Mouse (Mus musculus): ENCODE results near the gene Gtdc1.
A peak's percentile ranks its signal among the peaks of the same experiment; 100 is the strongest.

Gtdc1 gene

DNA sequence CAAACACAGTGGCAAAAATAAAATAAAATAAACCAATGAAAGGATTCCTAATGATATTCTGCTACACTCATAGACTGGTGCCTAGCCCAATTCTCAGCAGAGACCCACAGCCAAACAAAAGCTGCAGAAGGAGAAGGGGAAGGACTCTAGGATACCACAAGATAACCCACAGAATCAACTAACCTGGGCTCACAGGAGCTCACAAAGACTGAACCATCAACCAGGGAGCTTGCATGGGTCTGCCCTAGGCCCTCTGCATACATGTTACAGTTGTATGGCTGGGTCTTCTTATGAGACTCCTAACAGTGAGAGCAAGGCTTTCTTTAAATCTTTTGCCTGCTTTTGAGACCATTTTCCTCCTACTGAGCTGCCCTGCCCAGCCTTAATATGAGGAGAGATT lies 2.8 kb downstream of the Gtdc1 start:
- DNase-seq (ENCODE audit: low spot score): no peak

DNA sequence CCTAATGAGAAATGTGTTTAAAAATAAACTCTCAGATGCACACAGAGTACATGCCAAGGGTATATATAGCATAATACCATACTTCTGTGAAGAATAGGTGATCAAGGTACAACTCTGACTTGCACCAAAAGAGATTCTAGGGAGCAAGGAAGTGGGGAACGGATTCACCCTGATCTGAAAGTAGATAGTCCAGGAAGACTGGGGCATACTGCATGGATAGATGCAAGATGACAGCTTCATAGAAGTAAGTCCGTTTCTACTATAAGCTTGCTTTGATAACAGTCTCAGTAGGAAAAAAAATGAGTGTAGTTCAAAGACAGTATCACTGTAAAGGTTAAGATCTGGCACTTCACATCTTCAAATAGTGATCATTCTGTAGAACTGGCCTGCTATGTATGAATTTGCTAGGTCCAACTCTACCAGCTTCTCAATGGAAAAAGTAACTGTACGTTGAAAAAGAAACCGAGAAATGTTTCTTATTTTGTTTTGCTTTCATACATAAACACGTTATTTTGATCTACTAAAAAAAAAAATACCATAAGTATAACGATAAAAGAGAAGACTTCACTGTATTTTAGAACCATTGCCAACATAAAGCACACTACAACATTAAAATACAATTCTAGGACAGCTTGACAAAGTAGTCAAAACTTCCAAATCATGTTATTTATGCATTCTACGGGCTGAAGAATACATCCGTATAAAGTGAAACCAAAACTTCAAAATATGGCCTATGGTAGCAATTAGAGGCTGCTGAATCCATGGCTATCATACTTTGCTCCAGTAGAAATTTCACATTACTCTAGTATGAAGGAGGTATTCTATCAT lies 4.2 kb downstream of the Gtdc1 start:
- DNase-seq (ENCODE audit: low spot score): no peak

DNA sequence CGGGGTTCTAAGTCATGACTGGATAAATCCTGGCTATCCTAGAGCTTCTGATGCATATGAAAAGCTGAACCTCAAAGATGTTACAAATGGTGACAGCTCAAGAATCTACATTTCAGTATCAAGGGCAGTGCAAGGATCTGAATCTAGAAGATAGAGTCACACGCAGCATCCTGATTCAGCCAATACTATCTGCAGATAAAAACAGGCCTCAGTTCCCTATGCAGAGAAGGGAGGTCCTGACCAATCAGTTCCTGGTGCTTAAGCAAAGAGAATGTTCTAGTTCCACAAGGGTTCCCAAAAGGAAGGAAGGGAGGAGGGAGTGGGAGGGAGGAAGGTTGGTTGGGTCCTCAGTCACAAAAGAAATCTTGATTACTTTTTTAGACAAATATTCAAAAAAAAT lies 5.0 kb downstream of the Gtdc1 start:
- DNase-seq (ENCODE audit: low spot score): no peak

DNA sequence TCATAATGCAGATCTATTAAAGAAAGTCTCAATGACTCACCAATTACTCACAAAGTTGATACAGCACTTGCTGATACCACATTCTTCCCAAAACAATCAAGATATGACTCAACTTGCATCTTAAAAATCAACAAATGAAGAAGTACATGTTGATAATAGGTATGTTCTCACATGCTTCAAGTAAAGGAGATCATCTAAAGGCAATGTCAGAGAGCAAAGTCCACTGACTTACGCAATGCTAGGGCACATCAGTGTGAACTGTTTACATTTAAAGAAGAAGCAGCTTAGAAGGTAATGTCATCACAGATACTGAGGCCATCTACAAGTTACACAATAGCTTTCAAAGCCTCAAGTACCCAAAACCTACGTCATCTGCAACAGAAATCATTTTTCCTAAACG lies 7.0 kb downstream of the Gtdc1 start:
- peak; percentile 14 for DNase-seq (ENCODE audit: low spot score)

DNA sequence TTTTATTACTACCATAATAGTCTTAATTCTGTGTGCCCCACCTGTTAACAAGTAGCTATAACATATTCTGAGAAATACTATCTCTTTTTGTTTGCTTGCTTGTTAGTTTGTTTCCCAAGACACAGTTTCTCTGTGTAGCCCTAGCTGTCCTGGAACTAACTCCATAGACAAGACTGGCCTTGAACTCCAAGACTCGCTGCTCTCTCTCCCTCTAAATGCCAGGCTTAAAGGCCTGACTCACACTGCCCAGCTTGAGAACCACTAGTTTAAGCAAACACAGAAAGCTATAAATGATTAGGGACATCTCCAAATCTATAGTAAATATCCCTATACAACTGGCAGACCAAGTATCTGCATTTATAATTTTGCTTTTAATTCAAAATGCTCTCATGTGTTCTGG lies 8.1 kb downstream of the Gtdc1 start:
- no peak for DNase-seq (ENCODE audit: low spot score)

DNA sequence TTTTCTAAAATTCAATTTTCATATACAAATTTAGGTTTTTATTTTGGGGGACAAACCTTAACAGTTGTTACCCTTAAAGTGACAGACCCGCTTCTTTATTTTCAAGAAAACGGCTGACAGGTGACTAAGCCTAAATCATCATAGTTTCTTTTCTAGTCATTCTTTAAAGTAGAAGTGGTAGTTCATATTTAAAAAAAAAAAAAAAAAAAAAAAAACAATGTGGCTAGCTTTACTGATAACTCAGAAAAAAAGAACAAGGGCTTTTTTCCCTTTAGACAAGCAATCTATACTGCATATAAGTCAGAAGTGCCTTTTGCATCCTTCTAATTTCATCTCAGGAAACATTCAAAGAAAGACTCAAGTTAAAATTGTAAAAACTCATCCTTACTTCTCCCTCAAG lies 8.7 kb downstream of the Gtdc1 start:
- DNase-seq (ENCODE audit: low spot score): no peak

DNA sequence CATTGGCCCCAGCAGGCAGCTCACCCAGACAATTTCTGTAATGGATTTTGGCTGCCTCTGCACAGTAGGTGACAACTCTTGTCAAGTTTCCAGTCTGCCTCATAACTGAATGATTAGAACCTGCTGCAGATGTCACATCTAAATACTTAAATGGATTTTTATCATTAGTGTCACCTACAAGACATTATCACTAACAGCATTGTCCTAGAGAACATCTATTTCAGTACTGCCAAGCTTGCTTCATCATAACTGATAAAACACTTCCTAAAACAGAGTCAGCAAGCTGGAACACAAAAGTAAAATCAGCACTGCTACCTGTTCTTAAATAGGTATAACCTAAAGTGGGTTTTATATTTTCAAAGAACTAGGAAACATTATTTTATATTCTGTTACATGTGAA lies 11.2 kb downstream of the Gtdc1 start:
- DNase-seq (ENCODE audit: low spot score): no peak

DNA sequence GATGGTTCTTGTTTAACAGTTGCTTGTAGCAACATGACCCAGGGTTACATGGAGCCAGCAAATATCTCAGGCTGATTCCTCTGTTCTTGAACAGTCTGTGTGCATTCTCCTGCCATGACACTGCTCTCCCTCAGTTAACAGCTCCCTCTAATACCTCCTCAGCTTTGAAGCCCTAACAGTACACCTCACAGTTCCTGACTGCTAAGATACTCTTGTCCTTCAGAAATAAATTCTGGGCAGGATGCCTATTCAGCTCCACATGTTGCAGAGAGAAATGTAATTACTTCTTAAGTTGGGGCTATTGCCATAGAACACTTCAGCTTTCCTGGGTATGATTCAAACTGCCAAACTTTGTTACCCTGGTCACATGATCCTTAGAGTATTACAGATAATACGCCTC lies 29.7 kb downstream of the Gtdc1 start:
- DNase-seq (ENCODE audit: low spot score): no peak

DNA sequence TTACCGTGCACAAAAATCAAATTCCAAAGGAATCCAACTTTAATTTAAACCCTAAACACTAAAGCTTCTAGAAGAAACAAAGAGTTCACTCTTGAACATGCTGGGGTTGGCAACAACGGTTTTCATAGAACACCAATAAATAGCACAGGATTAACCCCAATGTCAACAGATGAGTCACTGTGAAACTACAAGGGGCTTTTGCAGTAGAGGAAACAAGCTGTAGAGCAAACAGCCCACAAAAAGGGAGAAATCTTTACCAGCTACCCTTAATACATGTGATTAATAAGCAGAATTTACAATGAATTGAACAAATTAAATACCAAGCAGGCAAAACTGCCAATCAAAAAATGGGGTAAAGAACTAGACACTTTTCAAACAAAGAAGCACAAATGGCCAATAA lies 53.7 kb downstream of the Gtdc1 start:
- DNase-seq (ENCODE audit: low spot score): no peak

DNA sequence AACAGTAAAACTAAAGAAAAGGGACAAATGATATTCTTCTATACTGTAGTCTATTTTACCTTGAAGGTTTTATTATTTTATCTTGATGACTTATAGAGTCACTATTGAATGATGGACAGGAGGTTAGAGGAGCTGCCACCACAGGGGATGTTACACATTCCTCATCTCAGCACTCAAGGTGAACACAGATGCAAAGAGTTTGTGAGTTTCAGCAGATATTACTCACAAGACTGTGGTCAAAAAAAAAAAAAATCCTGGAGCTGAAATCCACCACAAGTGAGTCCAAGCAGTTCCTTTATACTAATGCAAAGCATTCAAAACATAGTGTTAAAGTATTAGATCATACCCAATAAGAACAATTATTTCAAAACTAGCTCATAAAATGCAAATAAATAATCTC lies 62.7 kb downstream of the Gtdc1 start:
- DNase-seq (ENCODE audit: low spot score): no peak

DNA sequence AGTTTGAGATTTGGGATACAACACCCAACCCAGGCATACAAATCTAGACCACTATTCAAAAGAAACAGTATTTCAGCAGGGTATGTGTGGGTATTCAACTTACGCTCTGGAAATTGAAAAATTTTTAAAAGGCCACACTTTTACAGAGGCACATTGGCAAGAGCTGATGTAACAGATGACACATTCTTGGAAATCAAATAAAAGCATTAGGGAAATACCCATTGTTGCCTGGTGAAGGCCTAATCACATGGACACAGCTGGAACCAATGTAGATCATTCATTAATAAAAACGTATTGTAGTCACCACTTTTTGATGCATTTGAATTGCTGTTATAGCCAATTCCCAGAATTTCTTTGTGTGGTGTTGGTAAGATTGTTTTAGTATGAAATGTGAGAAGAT lies 73.0 kb downstream of the Gtdc1 start:
- DNase-seq (ENCODE audit: low spot score): no peak

DNA sequence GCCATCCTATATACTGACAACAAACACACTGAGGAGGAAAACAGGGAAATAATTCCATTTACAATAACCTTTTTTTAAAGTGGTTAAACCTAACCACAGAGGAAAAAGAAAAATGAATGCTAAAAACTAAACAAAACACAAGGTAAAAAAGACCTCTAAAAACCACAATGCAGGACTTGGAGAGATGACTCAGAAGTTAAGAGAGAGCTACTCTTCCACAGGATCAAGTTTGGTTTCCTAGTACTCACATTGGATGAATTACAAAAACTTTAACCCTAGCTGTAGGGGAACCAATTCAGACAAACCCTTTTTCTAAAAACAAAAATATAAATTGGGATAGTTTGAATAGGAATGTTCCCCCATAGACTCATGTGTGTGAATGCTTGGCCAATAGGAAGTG lies 77.8 kb downstream of the Gtdc1 start:
- DNase-seq (ENCODE audit: low spot score): no peak

DNA sequence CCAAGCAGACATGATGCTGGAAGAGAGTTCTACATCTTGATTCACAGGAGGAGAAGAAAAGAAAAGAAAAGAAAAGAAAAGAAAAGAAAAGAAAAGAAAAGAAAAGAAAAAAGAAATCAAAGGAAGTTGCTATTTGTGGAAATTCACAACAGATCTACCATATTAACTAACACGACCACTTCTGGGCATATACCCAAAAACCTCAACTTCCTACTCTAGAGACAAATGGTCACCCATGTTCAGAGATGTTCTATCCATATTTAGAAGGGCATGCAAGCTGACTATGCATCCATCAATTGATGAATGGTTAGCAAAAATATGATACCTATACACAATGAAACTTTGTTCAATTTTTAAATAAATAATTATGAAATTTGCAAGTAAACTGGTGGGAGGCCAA lies 79.3 kb downstream of the Gtdc1 start:
- no peak for DNase-seq (ENCODE audit: low spot score)

DNA sequence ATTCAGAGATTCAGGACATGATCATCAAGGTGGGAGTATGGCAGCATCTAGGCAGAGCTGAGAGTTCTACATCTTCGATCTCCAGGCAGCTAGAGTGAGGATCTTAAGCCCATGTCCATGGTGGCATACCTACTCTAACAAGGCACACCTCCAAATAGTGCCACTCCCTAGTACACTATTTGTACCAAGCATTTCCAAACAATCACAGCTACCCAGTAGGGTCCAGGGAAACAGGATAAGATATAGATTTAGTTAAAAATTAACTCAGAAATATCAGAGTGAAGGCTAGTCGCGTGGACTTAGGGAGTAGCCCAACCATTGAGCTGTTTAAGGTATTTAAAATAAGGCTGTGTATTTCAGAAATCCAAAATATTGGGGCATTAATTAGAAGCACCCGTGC lies 82.0 kb downstream of the Gtdc1 start:
- DNase-seq (ENCODE audit: low spot score): no peak

DNA sequence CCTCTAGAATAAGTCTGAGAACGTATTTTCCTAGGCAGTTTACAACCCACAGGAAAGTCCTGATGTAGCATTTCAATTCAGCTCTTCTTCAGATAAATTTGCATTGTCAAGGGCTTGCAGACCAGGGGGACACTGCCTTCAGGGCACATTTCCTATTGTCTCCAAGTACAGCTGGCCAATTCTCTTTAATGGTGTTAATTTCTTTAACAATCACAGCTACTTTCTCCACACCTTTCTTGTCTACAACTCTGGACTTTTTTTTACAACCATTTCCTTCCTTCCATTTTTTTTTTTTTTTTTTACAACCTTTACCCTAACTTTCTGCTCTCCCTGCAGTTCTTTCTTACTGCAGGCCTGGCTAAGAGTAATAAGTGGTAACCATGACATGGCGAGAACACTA lies 97.7 kb downstream of the Gtdc1 start:
- no peak for DNase-seq (ENCODE audit: low spot score)

DNA sequence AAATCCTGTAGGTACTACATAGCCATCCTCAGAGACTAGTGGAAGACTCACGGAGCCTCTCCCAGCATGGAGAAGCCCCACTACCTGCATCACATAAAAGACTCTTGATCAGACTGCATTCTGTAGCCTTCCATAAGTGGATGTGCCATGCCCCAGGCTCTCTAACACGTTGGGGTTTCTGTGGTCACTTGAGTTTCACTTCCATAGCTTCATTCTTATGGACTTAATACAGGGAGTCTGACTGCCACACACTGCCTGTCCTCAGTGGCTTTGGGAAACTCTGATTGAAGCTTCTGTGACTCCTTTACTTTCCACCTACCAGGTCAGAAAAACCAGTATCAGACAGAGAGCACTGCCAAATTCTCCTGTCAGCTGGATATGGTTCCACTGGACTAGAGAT lies 98.1 kb downstream of the Gtdc1 start:
- no peak for DNase-seq (ENCODE audit: low spot score)

DNA sequence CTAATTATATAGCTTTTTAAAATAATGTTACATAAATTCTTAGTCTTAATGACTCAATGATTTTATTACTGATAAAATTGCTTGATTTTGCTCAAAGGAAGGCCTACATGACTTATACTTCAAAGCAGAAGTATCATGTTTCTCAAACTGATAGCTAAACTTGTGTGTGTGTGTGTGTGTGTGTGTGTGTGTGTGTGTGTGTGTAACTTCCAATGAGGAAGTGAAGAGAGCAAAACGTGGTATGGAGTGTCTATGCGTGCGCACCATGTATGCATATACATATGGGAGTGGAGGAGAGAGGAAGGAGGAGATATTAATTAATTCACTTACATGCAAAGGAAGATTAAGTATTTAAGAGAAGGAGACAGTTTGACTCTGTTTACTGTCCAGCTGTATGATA lies 100.8 kb downstream of the Gtdc1 start:
- no peak for DNase-seq (ENCODE audit: low spot score)

DNA sequence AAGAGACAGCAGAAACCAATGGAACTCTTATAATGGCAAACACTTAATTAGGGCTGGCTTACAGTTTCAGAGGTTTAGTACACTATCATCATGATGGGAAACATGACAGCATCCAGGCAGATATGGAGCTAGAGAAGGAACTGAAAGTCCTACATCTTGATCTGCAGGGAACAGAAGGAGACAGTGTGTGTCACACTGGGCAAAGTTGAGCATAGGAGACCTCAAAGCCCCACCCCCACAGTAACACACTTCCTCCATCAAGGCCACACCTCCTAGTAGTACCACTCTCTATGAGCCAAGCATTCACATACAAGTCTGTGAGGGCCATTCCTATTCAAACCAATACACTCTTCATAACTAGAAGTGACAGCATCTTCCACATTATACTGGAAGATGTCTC lies 109.7 kb downstream of the Gtdc1 start:
- peak; percentile 2 for DNase-seq (ENCODE audit: low spot score)

DNA sequence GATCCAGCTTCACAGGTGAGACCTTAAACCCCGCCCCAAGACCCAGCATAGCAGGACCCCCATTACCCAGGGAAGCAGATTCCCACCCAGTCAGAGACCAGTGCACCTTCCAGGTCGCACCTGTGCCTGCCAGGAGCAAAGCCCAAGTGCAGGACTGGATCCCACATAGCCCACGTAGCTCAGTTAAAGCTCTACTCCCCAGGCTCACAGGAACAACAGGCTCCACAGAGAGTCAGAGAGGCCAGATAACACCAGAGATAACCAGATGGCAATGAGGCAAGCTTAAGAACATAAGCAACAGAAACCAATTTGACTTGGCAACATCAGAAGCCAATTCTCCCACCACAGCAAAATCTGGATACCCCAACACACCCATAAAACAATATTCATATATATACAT lies 113.7 kb downstream of the Gtdc1 start:
- DNase-seq (ENCODE audit: low spot score): no peak

DNA sequence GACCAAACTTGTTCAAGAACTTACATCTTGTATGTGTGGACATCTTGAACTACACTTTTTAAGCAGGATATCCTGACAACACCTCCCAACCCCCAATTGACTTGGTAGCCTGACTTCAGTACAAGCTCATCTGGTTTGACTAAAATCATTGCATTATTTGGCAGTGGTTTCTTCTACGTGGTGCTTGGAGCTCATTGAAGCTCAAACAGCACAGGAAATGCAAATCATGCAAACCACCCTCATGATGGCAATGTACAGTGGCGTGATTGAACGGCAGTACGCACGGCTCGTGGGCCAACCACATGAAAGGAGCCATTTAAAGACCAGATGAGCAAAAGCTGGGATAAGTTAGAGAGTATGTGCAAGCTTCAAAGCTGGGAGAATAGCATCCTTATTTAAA lies 123.0 kb downstream of the Gtdc1 start:
- DNase-seq (ENCODE audit: low spot score): no peak

DNA sequence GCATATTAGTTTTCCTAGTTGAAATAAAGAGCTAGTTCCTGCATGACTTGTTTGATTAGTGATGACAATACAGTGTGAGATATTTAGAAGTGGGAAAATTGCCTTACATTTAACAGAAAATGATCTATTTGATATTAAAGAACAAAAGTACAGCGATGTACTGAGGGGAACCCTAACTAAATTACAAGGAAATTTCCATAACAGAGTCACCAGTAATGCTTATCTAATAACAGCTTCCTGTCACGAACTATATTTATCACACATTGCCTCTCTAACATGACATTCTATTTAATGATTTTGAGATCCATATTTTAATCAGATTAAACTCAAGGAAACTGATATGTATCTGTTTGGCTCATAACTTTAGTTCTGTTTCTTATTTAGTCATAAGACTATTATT lies 126.1 kb downstream of the Gtdc1 start:
- DNase-seq (ENCODE audit: low spot score): no peak

DNA sequence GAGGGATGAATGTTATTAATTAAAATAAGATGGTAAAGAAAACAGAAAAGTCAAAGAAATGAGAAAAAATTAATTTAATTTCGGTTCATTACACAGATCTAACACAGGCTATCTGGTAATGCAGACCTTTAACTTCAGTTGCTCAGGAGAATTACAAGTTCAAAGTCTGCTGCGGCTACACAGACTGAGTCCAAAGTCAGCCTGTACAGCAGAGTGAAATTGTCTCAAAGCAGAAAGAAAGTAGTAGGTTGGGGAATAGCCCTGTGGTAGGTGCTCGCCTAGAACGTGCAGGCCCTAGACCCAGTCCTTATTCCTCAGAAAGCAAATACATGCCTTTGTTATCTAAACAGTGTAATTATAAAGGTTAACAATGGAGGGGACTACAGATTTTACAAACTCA lies 135.6 kb downstream of the Gtdc1 start:
- DNase-seq (ENCODE audit: low spot score): no peak

DNA sequence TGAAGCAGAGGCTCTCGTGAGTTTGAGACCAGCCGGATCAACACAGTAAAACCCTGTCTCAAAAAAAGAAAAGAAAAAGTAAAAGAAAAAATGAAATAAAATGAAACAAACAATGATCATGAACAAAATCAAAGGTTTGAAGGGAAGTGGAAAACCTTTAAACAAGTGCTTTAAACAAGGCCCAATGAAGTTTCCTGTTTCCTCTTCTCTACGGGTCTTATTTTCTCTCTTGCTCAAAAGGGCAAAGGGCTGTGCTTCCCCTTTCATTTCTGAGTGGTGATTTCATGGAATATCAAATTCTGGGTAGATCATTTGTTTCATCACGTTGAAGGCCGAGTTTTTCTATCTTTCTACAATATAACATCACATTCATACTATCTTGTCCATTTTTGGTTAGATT lies 136.3 kb downstream of the Gtdc1 start:
- no peak for DNase-seq (ENCODE audit: low spot score)

DNA sequence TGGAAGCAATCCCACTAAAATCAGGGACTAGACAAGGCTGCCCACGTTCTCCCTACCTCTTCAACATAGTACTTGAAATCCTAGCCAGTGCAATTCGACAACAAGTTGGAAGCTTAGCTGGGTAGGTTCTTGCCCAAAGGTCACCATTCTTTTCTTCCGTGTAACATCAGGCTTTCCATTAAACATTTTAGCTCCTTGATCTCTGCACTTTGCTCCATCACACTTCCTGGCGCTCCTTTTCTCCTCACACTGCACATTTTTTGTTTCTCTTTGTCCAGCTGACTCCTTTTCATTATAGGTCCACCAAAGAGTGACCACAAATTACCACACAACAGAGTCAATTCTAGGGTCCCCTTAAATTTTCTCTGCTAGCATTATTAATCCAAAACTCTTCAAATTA lies 144.7 kb downstream of the Gtdc1 start:
- DNase-seq (ENCODE audit: low spot score): no peak

DNA sequence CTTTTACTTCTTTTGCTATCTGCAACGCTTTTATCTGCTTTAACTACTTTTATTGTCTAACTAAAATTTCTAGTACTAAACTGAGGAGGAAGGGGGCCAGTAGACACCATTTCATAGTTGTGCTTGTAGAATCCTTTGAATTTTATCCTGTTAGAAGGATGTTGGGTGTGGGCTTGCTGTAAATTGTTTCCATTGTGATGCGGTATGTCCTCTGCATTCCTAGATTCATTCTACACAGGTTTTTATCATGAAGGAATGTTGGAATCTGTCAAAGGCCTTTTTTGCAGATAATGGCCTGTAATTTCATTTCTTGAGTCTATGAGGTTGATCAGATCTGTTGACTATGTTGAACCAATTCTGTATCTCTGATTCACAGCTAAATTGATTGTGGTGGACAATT lies 146.5 kb downstream of the Gtdc1 start:
- no peak for DNase-seq (ENCODE audit: low spot score)
